Mouse (Mus musculus): Measurements from ENCODE around the gene Slc13a5. TPM values are rescaled to one million over a fixed set of nuclear protein-coding genes. Genes with fewer than 3 reads are reported as not detected.

Slc13a5 gene
- not detected in 2 replicates for total RNA-seq (2012; rRNA removed)
- not detected for polyA plus RNA-seq (2012; ENCODE audit: insufficient read depth in 1 of 2, insufficient read length in 2 of 2, low read depth in 1 of 2, low replicate concordance in 2 of 2, missing spikeins in 1 of 2)

DNA sequence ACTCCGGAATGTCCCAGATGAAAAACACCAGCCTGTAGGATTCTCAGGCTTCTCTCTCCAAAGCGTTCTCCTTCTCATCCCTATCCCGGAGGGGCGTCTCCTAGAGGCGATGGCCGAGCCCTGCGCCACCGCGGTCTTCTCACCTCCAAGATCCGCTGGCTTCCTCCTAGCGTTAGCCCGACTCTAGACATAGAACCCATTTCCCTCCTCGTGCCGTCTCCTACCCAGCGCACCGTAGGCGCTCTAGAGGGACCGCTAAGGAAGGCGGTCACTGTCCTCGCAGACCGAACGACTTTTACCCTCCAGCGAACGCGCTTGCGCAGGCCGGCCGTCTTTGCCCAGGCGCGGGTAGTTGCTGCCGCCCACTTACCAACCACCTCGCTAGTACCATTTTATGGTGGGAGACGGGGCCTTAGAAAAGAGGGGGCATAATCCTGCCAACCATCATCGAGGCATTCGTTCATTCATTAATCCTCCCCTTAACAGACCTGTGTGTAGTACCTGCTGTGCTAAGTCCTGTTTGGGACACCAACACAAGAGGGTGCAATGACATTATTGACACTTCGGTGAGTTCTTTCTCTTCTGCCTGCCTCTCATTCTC is at the start of gene Slc13a5:
TSS of gene Slc13a5 (minus strand) at position 263 of the 601 bp plus-strand sequence.
- Histone ChIP-seq H3K9ac (ENCODE audit: control insufficient read depth, low read depth, low read length, poor library complexity, severe bottlenecking) (no peak within 1 kb of the TSS), H3K4me3 (ENCODE audit: control insufficient read depth in 1 of 2, insufficient read depth in 1 of 2, low read depth in 2 of 2, low read length in 2 of 2) (no peak within 1 kb of the TSS)
- TF ChIP-seq POLR2AphosphoS5 (IDR thresholded peaks at IDR 0.05; ENCODE audit: borderline replicate concordance, low read depth, low read length) (no peak), NELFE (IDR thresholded peaks at IDR 0.05; ENCODE audit: low read depth, low read length) (no peak), USF1 (IDR thresholded peaks at IDR 0.05; ENCODE audit: low read depth, low read length) (no peak), ZNF384 (IDR thresholded peaks at IDR 0.05; ENCODE audit: low read depth, low read length) (no peak), MAFK (IDR thresholded peaks at IDR 0.05; ENCODE audit: borderline replicate concordance, low read depth, low read length) (no peak), ZC3H11A (IDR thresholded peaks at IDR 0.05; ENCODE audit: low read depth, low read length) (no peak), NRF1 (IDR thresholded peaks at IDR 0.05; ENCODE audit: insufficient read depth, low read depth, low read length, poor library complexity, severe bottlenecking) (no peak), SIN3A (IDR thresholded peaks at IDR 0.05; ENCODE audit: low read length) (no peak), RCOR1 (IDR thresholded peaks at IDR 0.05; ENCODE audit: low read depth, low read length) (no peak), MYC (IDR thresholded peaks at IDR 0.05; ENCODE audit: low read depth, low read length) (no peak), E2F4 (IDR thresholded peaks at IDR 0.05; ENCODE audit: borderline replicate concordance, low read depth, low read length) (no peak), EP300 (IDR thresholded peaks at IDR 0.05; ENCODE audit: low read depth in 1 of 2, low read length in 2 of 2) (no peak), RAD21 (IDR thresholded peaks at IDR 0.05; ENCODE audit: low read depth, low read length) (no peak), ZKSCAN1 (IDR thresholded peaks at IDR 0.05; ENCODE audit: low read depth, low read length) (no peak), POLR2AphosphoS2 (IDR thresholded peaks at IDR 0.05; ENCODE audit: low read length) (no peak), ETS1 (IDR thresholded peaks at IDR 0.05; ENCODE audit: low read depth, low read length) (no peak), TAL1 (IDR thresholded peaks at IDR 0.05; ENCODE audit: low read length) (no peak)

DNA sequence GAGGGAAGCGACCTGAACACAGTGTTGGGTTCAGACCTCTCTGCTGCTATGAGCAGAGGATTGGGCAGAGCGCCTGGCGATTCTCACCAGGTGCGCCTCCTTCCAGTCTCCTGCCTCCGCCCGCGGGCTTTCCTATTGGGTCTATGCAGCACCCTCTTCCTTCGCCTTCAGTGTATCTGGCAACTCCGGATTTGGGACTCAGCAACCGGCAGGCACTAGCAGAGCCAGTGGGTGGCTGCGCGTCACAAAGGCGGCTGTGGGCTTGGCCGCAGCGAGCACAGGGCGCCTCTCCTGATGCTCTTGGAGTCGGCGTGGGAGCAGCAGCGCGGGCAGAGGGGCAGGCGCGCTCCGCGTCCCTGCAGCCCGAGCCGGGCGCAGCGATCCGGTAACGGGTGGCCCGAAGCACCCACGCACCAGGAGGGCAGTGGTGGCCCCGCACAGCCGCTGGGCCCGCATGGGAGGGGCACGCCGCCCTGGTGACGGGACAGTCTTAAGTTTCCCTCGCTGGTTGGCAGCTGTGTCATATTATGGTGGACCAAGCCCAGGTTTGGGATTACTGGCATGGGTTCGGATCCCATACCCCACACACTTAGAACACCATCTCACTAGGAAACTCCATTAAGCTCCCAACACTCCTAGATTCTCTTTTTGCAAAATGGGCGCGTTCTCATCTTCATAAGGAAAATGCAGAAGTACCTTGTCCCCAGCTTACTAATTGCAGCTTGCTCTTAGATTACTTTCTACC is 47.3 kb upstream of the Slc13a5 start, which contains the start of gene Fbxo39:
TSS of gene Fbxo39 (plus strand) at position 294 of the 745 bp plus-strand sequence.
- Histone ChIP-seq H3K9me3 (replicated peaks; ENCODE audit: insufficient read depth, low read length) (no peaks in the 10 kb centered on the region), H3K79me2 (ENCODE audit: control insufficient read depth, insufficient read depth, low read length, poor library complexity) (no peaks in the 10 kb centered on the region), H3K27me3 (ENCODE audit: control insufficient read depth in 1 of 2, insufficient read depth in 2 of 2, low read length in 2 of 2) (0 out of 4 replicates have a peak, but pooled peaks cover 0 to 2% of the 10 kb centered on the region in 2 experiments), H3K4me1 (ENCODE audit: control insufficient read depth in 1 of 2, insufficient read depth in 2 of 2, low read length in 2 of 2) (peaks cover 4 to 19% of the 10 kb centered on the region in 2 experiments), H3K9ac (ENCODE audit: control insufficient read depth, low read depth, low read length, poor library complexity, severe bottlenecking) (no peak within 1 kb of the TSS), H3K27ac (ENCODE audit: control insufficient read depth, low read depth, low read length) (no peak within 1 kb of the TSS), H3K36me3 (ENCODE audit: control insufficient read depth in 1 of 2, insufficient read depth in 2 of 2, low read length in 2 of 2) (peaks cover 0 to 16% of the 10 kb centered on the region in 2 experiments; a peak in 2 of 4 replicates), H3K4me3 (ENCODE audit: control insufficient read depth in 1 of 2, insufficient read depth in 1 of 2, low read depth in 2 of 2, low read length in 2 of 2) (no peak within 1 kb of the TSS)
- DNase-seq (ENCODE audit: low read depth, low spot score) = peak; percentile 3
- TF ChIP-seq MYC (IDR thresholded peaks at IDR 0.05; ENCODE audit: low read depth, low read length) (no peak), USF1 (IDR thresholded peaks at IDR 0.05; ENCODE audit: low read depth, low read length) (no peak), TCF12 (IDR thresholded peaks at IDR 0.05; ENCODE audit: low read depth, low read length) (no peak), MAZ (IDR thresholded peaks at IDR 0.05; ENCODE audit: low read depth, low read length) (no peak), CHD1 (IDR thresholded peaks at IDR 0.05; ENCODE audit: low read depth, low read length) (no peak), USF2 (IDR thresholded peaks at IDR 0.05; ENCODE audit: borderline replicate concordance in 1 of 2, insufficient read depth in 1 of 2, low read depth in 1 of 2, low read length in 2 of 2) (no peak), MAFK (IDR thresholded peaks at IDR 0.05; ENCODE audit: borderline replicate concordance, low read depth, low read length) (no peak), SMC3 (IDR thresholded peaks at IDR 0.05; ENCODE audit: low read depth, low read length) (no peak)

More for the DNA sequence above, at the start of gene Slc13a5:
- Histone ChIP-seq H3K27ac (ENCODE audit: control insufficient read depth, low read depth, low read length) (no peak within 1 kb of the TSS), H3K27me3 (ENCODE audit: control insufficient read depth in 1 of 2, insufficient read depth in 2 of 2, low read length in 2 of 2) (peaks cover 7 to 10% of the 10 kb centered on the region in 2 experiments; a peak in 3 of 4 replicates), H3K4me1 (ENCODE audit: control insufficient read depth in 1 of 2, insufficient read depth in 2 of 2, low read length in 2 of 2) (no peaks in the 10 kb centered on the region), H3K79me2 (ENCODE audit: control insufficient read depth, insufficient read depth, low read length, poor library complexity) (no peaks in the 10 kb centered on the region), H3K36me3 (ENCODE audit: control insufficient read depth in 1 of 2, insufficient read depth in 2 of 2, low read length in 2 of 2) (no peaks in the 10 kb centered on the region), H3K9me3 (replicated peaks; ENCODE audit: insufficient read depth, low read length) (no peaks in the 10 kb centered on the region)
- DNase-seq (ENCODE audit: low read depth, low spot score) = no peak

Measured in MEL (cell line).